ENCODE assay signal across 34 mouse cellular contexts in the genomic region with DNA sequence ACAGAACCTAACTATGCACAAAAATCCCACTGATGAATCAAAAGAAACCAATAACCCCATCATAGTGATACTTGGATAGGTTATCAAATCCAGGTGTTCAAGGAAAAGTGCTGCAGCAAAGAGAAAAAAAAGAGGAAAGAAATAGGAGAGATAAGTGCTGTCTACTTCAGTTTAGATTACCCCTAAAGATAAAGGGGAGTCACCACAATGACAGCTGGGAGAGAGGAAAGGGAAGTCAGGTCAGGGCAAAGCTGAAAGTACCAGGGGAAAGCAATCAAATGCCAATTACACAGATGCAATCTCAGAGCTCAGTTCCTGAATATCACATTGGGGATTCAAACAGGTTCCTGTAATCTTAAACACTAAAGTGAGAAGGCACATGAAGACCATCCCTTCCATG.
"Had no signal": no experiment of that assay in that cellular context is flagged by ENCODE, and none has a peak within 500 bp of the region (broad histone marks: within the 10 kb centered on the region; RNA-seq: fewer than 3 reads in every experiment).

No protein-coding gene starts in this region.

- H3K4me1 ChIP-seq: heart, embryonic 12.5 days; heart, embryonic 13.5 days; heart, embryonic 15.5 days; hindbrain, embryonic 10.5 days; hindbrain, embryonic 12.5 days; hindbrain, embryonic 13.5 days; hindbrain, embryonic 15.5 days; intestine, embryonic 15.5 days; kidney, embryonic 15.5 days had no signal

- H3K9ac ChIP-seq: heart, embryonic 12.5 days; heart, embryonic 13.5 days; heart, embryonic 15.5 days; hindbrain, embryonic 12.5 days; hindbrain, embryonic 13.5 days; hindbrain, embryonic 14.5 days; hindbrain, embryonic 15.5 days; intestine, embryonic 15.5 days; kidney, embryonic 15.5 days had no signal

- ATAC-seq: hindbrain, embryonic 16.5 days; hindbrain, postnatal 0 days; inflammation-experienced regulatory T-cells, adult 6 months; intestine, embryonic 15.5 days; intestine, embryonic 16.5 days; intestine, postnatal 0 days had no signal

- H3K36me3 ChIP-seq: heart, embryonic 12.5 days; heart, embryonic 13.5 days; heart, embryonic 15.5 days; hindbrain, embryonic 10.5 days; hindbrain, embryonic 12.5 days; hindbrain, embryonic 13.5 days; hindbrain, embryonic 15.5 days; intestine, embryonic 15.5 days; kidney, embryonic 15.5 days had no signal

- H3K27ac ChIP-seq: heart, embryonic 13.5 days; heart, embryonic 15.5 days; hindbrain, embryonic 10.5 days; hindbrain, embryonic 12.5 days; hindbrain, embryonic 13.5 days; hindbrain, embryonic 14.5 days; hindbrain, embryonic 15.5 days; hindbrain, postnatal 0 days; intestine, embryonic 15.5 days; kidney, embryonic 15.5 days; kidney, postnatal 0 days; left cerebral cortex, adult 2 months had no signal

- H3K27me3 ChIP-seq: heart, embryonic 12.5 days; heart, embryonic 13.5 days; heart, embryonic 15.5 days; hindbrain, embryonic 12.5 days; hindbrain, embryonic 13.5 days; hindbrain, embryonic 15.5 days; intestine, embryonic 15.5 days; kidney, embryonic 15.5 days had no signal

- H3K4me3 ChIP-seq: heart, embryonic 12.5 days; heart, embryonic 13.5 days; heart, embryonic 15.5 days; hindbrain, embryonic 10.5 days; hindbrain, embryonic 12.5 days; hindbrain, embryonic 13.5 days; hindbrain, embryonic 15.5 days; intestine, embryonic 15.5 days; kidney, embryonic 15.5 days; layer of hippocampus, adult 2 months; left cerebral cortex, adult 2 months had no signal

- DNase-seq: heart, postnatal 10 days; heart, postnatal 14 days; heart, postnatal 36 days; heart, postnatal 4 days; kidney, adult 11 months; kidney, adult 18-20 months; kidney, adult 2 months; kidney, adult 8-10 months; kidney, adult 9 months; kidney, postnatal 10 days; kidney, postnatal 14 days; kidney, postnatal 25 days; kidney, postnatal 36 days; kidney, postnatal 4 days; layer of hippocampus, adult 9-11 months; layer of hippocampus, postnatal 36 days had no signal

- H3K9me3 ChIP-seq: heart, embryonic 12.5 days; heart, embryonic 13.5 days; heart, embryonic 15.5 days; hindbrain, embryonic 10.5 days; hindbrain, embryonic 12.5 days; hindbrain, embryonic 13.5 days; hindbrain, embryonic 15.5 days; intestine, embryonic 15.5 days; kidney, embryonic 15.5 days had no signal
